Mouse (Mus musculus) liver, embryonic 14.5 days (tissue): ENCODE measurements around the gene Fam13a. TPM values are rescaled to one million over a fixed set of nuclear protein-coding genes. Genes with fewer than 3 reads are reported as not detected.

ENCODE experiments used
- ATAC-seq: fragments of 200-750 bp; cut with Nextera tagmentation; 2 replicates; pipeline ENCODE4 v1.8.0; 2017; ENCODE audit warnings: moderate number of reproducible peaks, mild to moderate bottlenecking, moderate library complexity; ENCODE audit not compliant: insufficient read depth
- DNase-seq, 3 experiments: peaks; one replicate each; pipeline ENCODE4 v3.0.0-alpha.2; 2012 to 2013; ENCODE audit warnings: low read depth in 3 of 3, low spot score in 3 of 3
- H3K27ac ChIP-seq: fragments of 300-500 bp; sonication (generic); 2 replicates; pipeline ENCODE4 v1.5.1; 2014; ENCODE audit warnings: moderate library complexity, mild to moderate bottlenecking, control low read depth, inconsistent platforms
- H3K27me3 ChIP-seq: fragments of 300-500 bp; sonication (generic); 2 replicates; pipeline ENCODE4 v1.6.1; 2014; ENCODE audit warnings: mild to moderate bottlenecking, low read length, moderate library complexity; ENCODE audit not compliant: control insufficient read depth, insufficient read depth
- H3K36me3 ChIP-seq: fragments of 300-500 bp; sonication (generic); replicated peaks from 2 replicates; pipeline ENCODE4 v1.6.1; 2014; ENCODE audit warnings: low read depth; ENCODE audit not compliant: control insufficient read depth, insufficient read depth
- H3K4me1 ChIP-seq, 2 experiments: fragments of 200-500 bp in 1 of 2; fragments of 300-500 bp in 1 of 2; sonication (generic) in 1 of 2; replicated peaks; 2 replicates each; pipeline ENCODE4 v1.6.1; 2012 to 2014; ENCODE audit warnings: antibody characterized with exemption in 1 of 2, inconsistent platforms in 1 of 2, low read length in 1 of 2; ENCODE audit not compliant: control insufficient read depth in 2 of 2, insufficient read depth in 2 of 2
- H3K4me2 ChIP-seq: fragments of 300-500 bp; sonication (generic); 2 replicates; pipeline ENCODE4 v1.6.1; 2014; ENCODE audit warnings: low read depth, mild to moderate bottlenecking, control low read depth, moderate library complexity
- H3K4me3 ChIP-seq, 2 experiments: fragments of 200-500 bp in 1 of 2; fragments of 300-500 bp in 1 of 2; sonication (generic) in 1 of 2; 2 replicates each; pipeline ENCODE4 v1.5.1; 2012 to 2014; ENCODE audit warnings: low read depth in 2 of 2, low read length in 2 of 2, mild to moderate bottlenecking in 2 of 2, control low read depth in 1 of 2, inconsistent platforms in 1 of 2, moderate library complexity in 1 of 2; ENCODE audit not compliant: insufficient read depth in 1 of 2
- H3K9ac ChIP-seq: fragments of 300-500 bp; sonication (generic); replicated peaks from 2 replicates; pipeline ENCODE4 v1.6.1; 2014; ENCODE audit warnings: mild to moderate bottlenecking, control low read depth, moderate library complexity
- H3K9me3 ChIP-seq: fragments of 300-500 bp; sonication (generic); 2 replicates; pipeline ENCODE4 v1.6.1; 2016; ENCODE audit warnings: low read length, mixed read lengths; ENCODE audit not compliant: control insufficient read depth
- CTCF ChIP-seq: IDR thresholded peaks from 2 replicates; pipeline ENCODE4 v1.5.1; 2016; ENCODE audit warnings: antibody characterized with exemption, low read depth, control low read depth
- EP300 ChIP-seq: IDR thresholded peaks from 2 replicates; pipeline ENCODE4 v1.6.1; 2016; ENCODE audit warnings: antibody characterized with exemption, low read depth
- WGBS: fragments of 180-500 bp; shearing (Covaris S2); extraction: QIAGEN DNeasy Blood & Tissue Kit; methylation state at CpG from one replicate; pipeline ENCODE4 v1.1.7; 2014; ENCODE audit not compliant: insufficient replicate concordance; 5-methylcytosine and 5-hydroxymethylcytosine counted together
- polyA plus RNA-seq, 2 experiments: library from polyadenylated mRNA; depleted of rRNA in 1 of 2; stranded (reverse) in 1 of 2; unstranded in 1 of 2; fragments of >200 nt; fragmentation: Nextera tagmentation in 1 of 2; extraction: Ambion mirVana in 1 of 2; gene quantifications; 2 replicates each; pipeline versions ENCODE4 v1.2.1 to v1.2.3; 2012 to 2014

Gene Fam13a
- polyA plus RNA-seq, 2 experiments = 0.32 to 0.77 TPM

GRCm38 (mm10) chr6:58903171-58903570 lies 121.2 kb downstream of the Fam13a start:
- Histone ChIP-seq H3K27ac (no peak overlapping the region), H3K9me3 (no peaks in the 10 kb centered on the region), H3K27me3 (peaks cover 3% of the 10 kb centered on the region; the same call in 1 of the 2 replicates), H3K4me2 (no peak overlapping the region), H3K4me3 (no peak overlapping the region), H3K36me3 (no peaks in the 10 kb centered on the region), H3K9ac (no peak overlapping the region), H3K4me1 (no peaks in the 10 kb centered on the region)
- no peak for TF ChIP-seq EP300
- TF ChIP-seq CTCF = no peak
- DNase-seq (no peak), ATAC-seq (no peak)
- WGBS = 37% methylated on average over 8 of the region's 8 CpGs

GRCm38 (mm10) chr6:58900536-58900935 lies 123.8 kb downstream of the Fam13a start:
- no peaks in the 10 kb centered on the region for H3K4me1 ChIP-seq
- no peak for DNase-seq
- H3K9me3 ChIP-seq = no peaks in the 10 kb centered on the region
- 71% methylated on average over 7 of the region's 7 CpGs for WGBS
- H3K27me3 ChIP-seq = no peaks in the 10 kb centered on the region
- no peaks in the 10 kb centered on the region for H3K36me3 ChIP-seq
- ATAC-seq = no peak
- H3K4me2 ChIP-seq = no peak overlapping the region
- no peak overlapping the region for H3K27ac ChIP-seq
- no peak overlapping the region for H3K9ac ChIP-seq
- TF ChIP-seq EP300 (no peak), CTCF (no peak)
- no peak overlapping the region for H3K4me3 ChIP-seq

- no peaks in the 10 kb centered on the region for H3K9me3 ChIP-seq
- DNase-seq = no peak
- no peak overlapping the region for H3K27ac ChIP-seq
- TF ChIP-seq EP300 (no peak), CTCF (no peak)
- H3K36me3 ChIP-seq = no peaks in the 10 kb centered on the region
- ATAC-seq = no peak
- WGBS = 70% methylated on average over 3 of the region's 3 CpGs
- H3K4me2 ChIP-seq = no peak overlapping the region
- no peaks in the 10 kb centered on the region for H3K4me1 ChIP-seq
- H3K9ac ChIP-seq = no peak overlapping the region
- H3K4me3 ChIP-seq = no peak overlapping the region
- H3K27me3 ChIP-seq = no peaks in the 10 kb centered on the region
Observed at GRCm38 (mm10) chr6:58899076-58899475, 125.3 kb downstream of the Fam13a start.

GRCm38 (mm10) chr6:58896648-58897047 lies 127.7 kb downstream of the Fam13a start:
- Histone ChIP-seq H3K9me3 (no peaks in the 10 kb centered on the region), H3K27ac (no peak overlapping the region), H3K36me3 (no peaks in the 10 kb centered on the region), H3K9ac (no peak overlapping the region), H3K4me1 (no peaks in the 10 kb centered on the region; a peak in 1 of 4 replicates), H3K4me2 (no peak overlapping the region), H3K27me3 (no peaks in the 10 kb centered on the region), H3K4me3 (no peak overlapping the region)
- DNase-seq = no peak
- TF ChIP-seq CTCF = no peak
- no peak for TF ChIP-seq EP300
- 70% methylated on average over 3 of the region's 3 CpGs for WGBS
- no peak for ATAC-seq

- H3K4me3 ChIP-seq = no peak overlapping the region
- no peak for TF ChIP-seq CTCF
- TF ChIP-seq EP300 = no peak
- H3K36me3 ChIP-seq = no peaks in the 10 kb centered on the region
- no peaks in the 10 kb centered on the region for H3K27me3 ChIP-seq
- no peak overlapping the region for H3K27ac ChIP-seq
- no peaks in the 10 kb centered on the region for H3K9me3 ChIP-seq
- ATAC-seq (no peak), DNase-seq (no peak)
- no peak overlapping the region for H3K9ac ChIP-seq
- H3K4me2 ChIP-seq = no peak overlapping the region
- 71% methylated on average over 4 of the region's 4 CpGs for WGBS
- peaks cover 0 to 1% of the 10 kb centered on the region in 2 experiments; a peak in 1 of 4 replicates for H3K4me1 ChIP-seq
Observed at GRCm38 (mm10) chr6:58894994-58895393, 129.4 kb downstream of the Fam13a start.
